Mouse (Mus musculus) olfactory bulb, adult 2 months (tissue): Measurements from ENCODE around the gene Fam189a2. TPM values are rescaled to one million over a fixed set of nuclear protein-coding genes. Genes with fewer than 3 reads are reported as not detected.

Source experiments
- H3K27ac ChIP-seq: fragments of 200-500 bp; 2 replicates; pipeline ENCODE4 v1.5.1; 2012; ENCODE audit warnings: low read depth, low read length; ENCODE audit not compliant: insufficient read depth
- H3K4me1 ChIP-seq: fragments of 200-500 bp; 2 replicates; pipeline ENCODE4 v1.6.1; 2012; ENCODE audit warnings: low read length; ENCODE audit not compliant: control insufficient read depth, insufficient read depth
- H3K4me3 ChIP-seq: fragments of 200-500 bp; 2 replicates; pipeline ENCODE4 v1.5.1; 2012; ENCODE audit warnings: mild to moderate bottlenecking, low read depth, low read length, moderate library complexity; ENCODE audit not compliant: insufficient read depth
- CTCF ChIP-seq: fragments of 200-500 bp; IDR thresholded peaks from 2 replicates; pipeline ENCODE4 v1.5.1; 2012; ENCODE audit warnings: low read depth, mild to moderate bottlenecking, low read length, moderate library complexity; ENCODE audit not compliant: insufficient read depth
- POLR2A ChIP-seq: fragments of 200-500 bp; IDR thresholded peaks from 2 replicates; pipeline ENCODE4 v1.6.1; 2012; ENCODE audit warnings: mild to moderate bottlenecking, low read depth, low read length, moderate library complexity; ENCODE audit not compliant: insufficient read depth
- WGBS: fragments of 180-500 bp; shearing (Covaris S2); methylation state at CpG from one replicate; pipeline ENCODE4 v1.1.7; 2018; 5-methylcytosine and 5-hydroxymethylcytosine counted together
- polyA plus RNA-seq: library from polyadenylated mRNA; stranded (reverse); fragments of >200 nt; gene quantifications from 2 replicates; pipeline ENCODE4 v1.2.4, GENCODE M21; 2012; ENCODE audit warnings: low replicate concordance; ENCODE audit not compliant: missing spikeins, insufficient read depth, insufficient read length

Fam189a2 gene
- polyA plus RNA-seq, 1 experiment: not detected

- H3K4me3 ChIP-seq: no peak overlapping the region
- WGBS: 71% methylated on average over 10 of the region's 10 CpGs
- H3K4me1 ChIP-seq: no peaks in the 10 kb centered on the region; the same call in 1 of the 2 replicates
- H3K27ac ChIP-seq: no peak overlapping the region
- TF ChIP-seq POLR2A (no peak), CTCF (no peak)
Measured at GRCm38 (mm10) chr19:23995766-23996399, 34.9 kb downstream of the Fam189a2 start.

- Histone ChIP-seq H3K4me1 (no peaks in the 10 kb centered on the region), H3K27ac (no peak overlapping the region), H3K4me3 (no peak overlapping the region)
- 98% methylated on average over 4 of the region's 4 CpGs for WGBS
- TF ChIP-seq CTCF: no peak
- TF ChIP-seq POLR2A: no peak
Measured at GRCm38 (mm10) chr19:23988166-23988565, 42.7 kb downstream of the Fam189a2 start.

- H3K27ac ChIP-seq: no peak overlapping the region
- no peak overlapping the region for H3K4me3 ChIP-seq
- H3K4me1 ChIP-seq: no peaks in the 10 kb centered on the region
- no peak for TF ChIP-seq CTCF
- no peak for TF ChIP-seq POLR2A
- WGBS: 60% methylated on average over 2 of the region's 2 CpGs
Measured at GRCm38 (mm10) chr19:23987291-23987690, 43.5 kb downstream of the Fam189a2 start.

- H3K27ac ChIP-seq: no peak overlapping the region
- 66% methylated on average over 6 of the region's 6 CpGs for WGBS
- TF ChIP-seq POLR2A (no peak), CTCF (no peak)
- H3K4me1 ChIP-seq: no peaks in the 10 kb centered on the region
- H3K4me3 ChIP-seq: no peak overlapping the region
Measured at GRCm38 (mm10) chr19:23984186-23984585, 46.6 kb downstream of the Fam189a2 start.

- no peaks in the 10 kb centered on the region for H3K4me1 ChIP-seq
- TF ChIP-seq POLR2A (no peak), CTCF (no peak)
- no peak overlapping the region for H3K4me3 ChIP-seq
- no peak overlapping the region for H3K27ac ChIP-seq
- 34% methylated on average over 3 of the region's 3 CpGs for WGBS
Measured at GRCm38 (mm10) chr19:23980598-23980997, 50.2 kb downstream of the Fam189a2 start.

GRCm38 (mm10) chr19:23977901-23978443 is 52.8 kb downstream of the Fam189a2 start:
- Histone ChIP-seq H3K4me1 (peaks cover 6% of the 10 kb centered on the region), H3K4me3 (no peak overlapping the region), H3K27ac (no peak overlapping the region)
- 89% methylated on average over 6 of the region's 6 CpGs for WGBS
- TF ChIP-seq CTCF (no peak), POLR2A (no peak)

- TF ChIP-seq POLR2A (no peak), CTCF (no peak)
- Histone ChIP-seq H3K4me1 (peaks cover 8% of the 10 kb centered on the region), H3K27ac (no peak overlapping the region), H3K4me3 (no peak overlapping the region)
- WGBS: 58% methylated on average over 16 of the region's 16 CpGs
Measured at GRCm38 (mm10) chr19:23972881-23973649, 57.8 kb downstream of the Fam189a2 start.

DNA sequence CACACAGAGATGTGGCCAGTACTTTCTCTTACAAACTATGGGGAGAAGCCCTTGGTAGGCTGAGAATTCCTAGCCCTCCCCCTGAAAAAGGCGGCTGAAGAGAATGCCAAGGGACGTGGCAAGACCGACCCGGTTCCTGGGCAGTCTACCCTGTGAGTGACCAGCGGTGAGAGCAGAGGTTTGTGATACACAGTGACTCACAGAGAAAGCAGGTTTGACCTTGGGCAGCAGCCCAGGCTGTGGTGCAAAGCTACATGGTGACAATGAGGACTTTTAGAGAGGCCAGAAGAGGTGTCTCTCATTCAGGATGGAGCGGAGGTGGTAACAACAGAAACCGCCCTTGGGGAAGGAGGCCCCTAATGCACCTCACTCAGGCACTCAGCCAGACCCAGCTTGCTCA is 59.4 kb downstream of the Fam189a2 start:
- no peak overlapping the region for H3K27ac ChIP-seq
- 93% methylated on average over 7 of the region's 7 CpGs for WGBS
- H3K4me1 ChIP-seq: peaks cover 11% of the 10 kb centered on the region
- TF ChIP-seq CTCF (no peak), POLR2A (no peak)
- H3K4me3 ChIP-seq: no peak overlapping the region

GRCm38 (mm10) chr19:23970374-23970773 is 60.4 kb downstream of the Fam189a2 start:
- no peak for TF ChIP-seq CTCF
- no peak for TF ChIP-seq POLR2A
- Histone ChIP-seq H3K4me1 (peaks cover 11% of the 10 kb centered on the region), H3K27ac (no peak overlapping the region), H3K4me3 (no peak overlapping the region)
- 94% methylated on average over 3 of the region's 3 CpGs for WGBS
